Mouse (Mus musculus) erythroblast, embryonic 14.5 days (primary cell): ENCODE measurements around the gene Klhdc8a. TPM values are rescaled to one million over a fixed set of nuclear protein-coding genes. Genes with fewer than 3 reads are reported as not detected.
"Not testable (repeated sequence)": the region's sequence is repeated elsewhere in the genome, so short reads cannot be mapped to it uniquely, and the experiment has no call there.

ENCODE experiments used
- H3K27me3 ChIP-seq: 2 replicates; pipeline ENCODE4 v1.6.1; 2012; ENCODE audit warnings: inconsistent platforms; ENCODE audit not compliant: control insufficient read depth
- H3K36me3 ChIP-seq: 2 replicates; pipeline ENCODE4 v1.6.1; 2012; ENCODE audit warnings: mild to moderate bottlenecking, inconsistent platforms; ENCODE audit not compliant: control insufficient read depth
- H3K4me1 ChIP-seq: 2 replicates; pipeline ENCODE4 v1.6.1; 2012; ENCODE audit warnings: inconsistent platforms; ENCODE audit not compliant: control insufficient read depth
- H3K4me3 ChIP-seq: replicated peaks from 2 replicates; pipeline ENCODE3; 2012; ENCODE audit warnings: moderate library complexity, mild to moderate bottlenecking, inconsistent platforms
- H3K9me3 ChIP-seq: 2 replicates; pipeline ENCODE4 v1.6.1; 2012; ENCODE audit warnings: low read length, inconsistent platforms, mixed read lengths; ENCODE audit not compliant: control insufficient read depth
- GATA1 ChIP-seq: IDR thresholded peaks from 2 replicates; pipeline ENCODE4 v1.6.1; 2012; ENCODE audit warnings: low read length, inconsistent platforms, mixed read lengths
- TAL1 ChIP-seq: IDR thresholded peaks from 3 replicates; pipeline ENCODE4 v1.6.1; 2012; ENCODE audit warnings: low read length, inconsistent platforms, mixed read lengths
- polyA plus RNA-seq: library from polyadenylated mRNA; stranded (reverse); fragments of >175 nt; gene quantifications from 2 replicates; pipeline ENCODE4 v1.2.3, GENCODE M21; 2012

The Klhdc8a gene
- polyA plus RNA-seq, 1 experiment, result not detected

- TF ChIP-seq TAL1, result no peak
- TF ChIP-seq GATA1, result no peak
- Histone ChIP-seq H3K4me3 (no peak overlapping the region), H3K27me3 (peaks cover 3% of the 10 kb centered on the region), H3K9me3 (no peaks in the 10 kb centered on the region), H3K36me3 (no peaks in the 10 kb centered on the region), H3K4me1 (peaks cover 24% of the 10 kb centered on the region)
These were observed 30.5 kb upstream of the Klhdc8a start for GRCm38 (mm10) chr1:132267959-132268358.

GRCm38 (mm10) chr1:132268418-132269060 is 29.9 kb upstream of the Klhdc8a start:
- no peaks in the 10 kb centered on the region for H3K9me3 ChIP-seq
- TF ChIP-seq TAL1 (no peak), GATA1 (no peak)
- H3K27me3 ChIP-seq, result peaks cover 3% of the 10 kb centered on the region
- H3K36me3 ChIP-seq, result no peaks in the 10 kb centered on the region
- H3K4me3 ChIP-seq, result no peak overlapping the region
- H3K4me1 ChIP-seq, result peaks cover 24% of the 10 kb centered on the region

GRCm38 (mm10) chr1:132271237-132271636 is 27.2 kb upstream of the Klhdc8a start:
- peaks cover 3% of the 10 kb centered on the region for H3K4me1 ChIP-seq
- H3K4me3 ChIP-seq, result no peak overlapping the region
- H3K27me3 ChIP-seq, result peaks cover 3% of the 10 kb centered on the region
- TF ChIP-seq GATA1, result no peak
- H3K9me3 ChIP-seq, result no peaks in the 10 kb centered on the region
- no peaks in the 10 kb centered on the region for H3K36me3 ChIP-seq

GRCm38 (mm10) chr1:132276694-132277093 is 21.7 kb upstream of the Klhdc8a start:
- TF ChIP-seq GATA1 (no peak), TAL1 (no peak)
- no peaks in the 10 kb centered on the region for H3K9me3 ChIP-seq
- peaks cover 3% of the 10 kb centered on the region; the same call in 1 of the 2 replicates for H3K4me1 ChIP-seq
- H3K27me3 ChIP-seq, result peaks cover 2% of the 10 kb centered on the region; the same call in 1 of the 2 replicates
- H3K36me3 ChIP-seq, result no peaks in the 10 kb centered on the region
- no peak overlapping the region for H3K4me3 ChIP-seq

- Histone ChIP-seq H3K4me1 (no peaks in the 10 kb centered on the region), H3K9me3 (no peaks in the 10 kb centered on the region), H3K4me3 (no peak overlapping the region), H3K36me3 (no peaks in the 10 kb centered on the region), H3K27me3 (peaks cover 4% of the 10 kb centered on the region; the same call in 1 of the 2 replicates)
- TF ChIP-seq TAL1 (no peak), GATA1 (no peak)
These were observed 21.3 kb upstream of the Klhdc8a start for GRCm38 (mm10) chr1:132277124-132277523.

- not testable (repeated sequence) for H3K36me3 ChIP-seq, H3K9me3 ChIP-seq, H3K27me3 ChIP-seq, H3K4me3 ChIP-seq, H3K4me1 ChIP-seq
These were observed 17.8 kb upstream of the Klhdc8a start for GRCm38 (mm10) chr1:132280636-132281035.

- Histone ChIP-seq H3K4me1 (no peaks in the 10 kb centered on the region), H3K36me3 (no peaks in the 10 kb centered on the region), H3K4me3 (no peak overlapping the region), H3K27me3 (peaks cover 6% of the 10 kb centered on the region; the same call in 1 of the 2 replicates), H3K9me3 (no peaks in the 10 kb centered on the region)
- TF ChIP-seq TAL1 (no peak), GATA1 (no peak)
These were observed 16.8 kb upstream of the Klhdc8a start for GRCm38 (mm10) chr1:132281523-132282176.

GRCm38 (mm10) chr1:132282177-132282536 is 16.3 kb upstream of the Klhdc8a start:
- Histone ChIP-seq H3K4me1 (no peaks in the 10 kb centered on the region), H3K4me3 (no peak overlapping the region), H3K9me3 (no peaks in the 10 kb centered on the region), H3K27me3 (peaks cover 6% of the 10 kb centered on the region; the same call in 1 of the 2 replicates), H3K36me3 (no peaks in the 10 kb centered on the region)
- TF ChIP-seq TAL1, result no peak
- TF ChIP-seq GATA1, result no peak

- peaks cover 6% of the 10 kb centered on the region; the same call in 1 of the 2 replicates for H3K27me3 ChIP-seq
- no peaks in the 10 kb centered on the region for H3K4me1 ChIP-seq
- no peaks in the 10 kb centered on the region for H3K9me3 ChIP-seq
- no peak overlapping the region for H3K4me3 ChIP-seq
- no peaks in the 10 kb centered on the region for H3K36me3 ChIP-seq
- TF ChIP-seq TAL1 (no peak), GATA1 (no peak)
These were observed 15.4 kb upstream of the Klhdc8a start for GRCm38 (mm10) chr1:132283018-132283417.

GRCm38 (mm10) chr1:132286735-132287134 is 11.7 kb upstream of the Klhdc8a start:
- no peaks in the 10 kb centered on the region for H3K4me1 ChIP-seq
- no peaks in the 10 kb centered on the region for H3K9me3 ChIP-seq
- H3K27me3 ChIP-seq, result peaks cover 3% of the 10 kb centered on the region; the same call in 1 of the 2 replicates
- H3K36me3 ChIP-seq, result no peaks in the 10 kb centered on the region
- TF ChIP-seq TAL1 (no peak), GATA1 (no peak)
- no peak overlapping the region for H3K4me3 ChIP-seq
